Mouse (Mus musculus): ENCODE measurements at regions not wholly inside any gene's neighbourhood (a gene's known extent, or its start where the extent isn't known, plus 50 kb on each side); places are given as distances from the start of the nearest gene placed in this dataset.

- Histone ChIP-seq H3K36me3 (ENCODE audit: control insufficient read depth) (no peaks in the 10 kb centered on the region), H3K27me3 (ENCODE audit: control insufficient read depth) (no peaks in the 10 kb centered on the region; the same call in 1 of the 2 replicates), H3K4me3 (replicated peaks) (no peak overlapping the region), H3K4me1 (ENCODE audit: control insufficient read depth) (peaks cover 5% of the 10 kb centered on the region), H3K9me3 (ENCODE audit: control insufficient read depth, low read length) (no peaks in the 10 kb centered on the region)
- no peak for TF ChIP-seq TAL1 (IDR thresholded peaks at IDR 0.05; ENCODE audit: low read length)
- no peak for TF ChIP-seq GATA1 (IDR thresholded peaks at IDR 0.05; ENCODE audit: low read length)
These were observed 148.7 kb downstream of the Pten start for GRCm38 (mm10) chr19:32905901-32906431.

- TF ChIP-seq TAL1 (IDR thresholded peaks at IDR 0.05; ENCODE audit: low read length) (no peak), GATA1 (IDR thresholded peaks at IDR 0.05; ENCODE audit: low read length) (no peak)
- Histone ChIP-seq H3K36me3 (ENCODE audit: control insufficient read depth) (no peaks in the 10 kb centered on the region), H3K4me1 (ENCODE audit: control insufficient read depth) (peaks cover 5% of the 10 kb centered on the region), H3K9me3 (ENCODE audit: control insufficient read depth, low read length) (no peaks in the 10 kb centered on the region), H3K27me3 (ENCODE audit: control insufficient read depth) (no peaks in the 10 kb centered on the region; the same call in 1 of the 2 replicates), H3K4me3 (replicated peaks) (no peak overlapping the region)
These were observed 149.5 kb downstream of the Pten start for GRCm38 (mm10) chr19:32906820-32907219.

DNA sequence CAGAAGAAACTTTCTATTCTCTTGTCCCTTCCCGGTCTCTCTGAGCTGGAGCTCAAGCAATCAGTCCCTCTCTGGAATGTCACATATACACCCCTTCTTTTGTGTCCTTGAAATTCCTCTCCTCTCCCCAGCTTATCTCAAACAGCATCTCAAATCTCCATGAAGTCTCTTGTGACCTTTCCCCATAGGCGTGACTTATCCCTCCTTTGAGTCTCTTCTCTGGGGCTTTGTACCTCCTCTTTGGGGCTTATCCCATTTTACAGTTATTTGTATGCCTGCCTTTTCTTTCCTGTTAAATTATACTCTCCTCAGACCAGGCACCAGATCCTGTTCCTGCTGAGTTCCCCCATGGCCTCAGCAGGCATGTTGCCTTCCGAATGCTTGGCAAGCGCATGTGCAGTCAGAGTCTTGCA is 152.8 kb downstream of the Pten start:
- TF ChIP-seq GATA1 (IDR thresholded peaks at IDR 0.05; ENCODE audit: low read length) (no peak), TAL1 (IDR thresholded peaks at IDR 0.05; ENCODE audit: low read length) (no peak)

DNA sequence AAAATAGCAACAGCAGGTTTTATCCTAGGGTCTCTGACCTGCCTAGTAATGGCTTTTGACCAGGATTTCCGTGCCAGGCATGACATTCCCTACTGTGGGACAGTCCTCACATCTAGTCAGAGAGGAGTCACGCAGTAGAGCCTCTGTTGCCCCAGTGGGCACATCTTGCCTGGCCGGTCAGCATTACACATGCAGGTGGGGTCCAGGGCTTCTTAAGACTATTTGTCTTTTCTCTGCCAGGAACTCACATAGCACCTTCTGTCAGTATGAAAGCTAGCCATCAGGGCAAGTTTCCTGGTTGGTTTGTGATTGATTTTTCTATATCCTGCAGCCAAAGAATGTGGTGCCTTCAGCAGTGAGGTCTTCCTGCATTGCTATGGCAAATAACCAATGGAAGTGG is 155.0 kb downstream of the Pten start:
- H3K36me3 ChIP-seq (ENCODE audit: control insufficient read depth), result no peaks in the 10 kb centered on the region
- H3K9me3 ChIP-seq (ENCODE audit: control insufficient read depth, low read length), result no peaks in the 10 kb centered on the region
- H3K27me3 ChIP-seq (ENCODE audit: control insufficient read depth), result no peaks in the 10 kb centered on the region
- no peak overlapping the region for H3K4me3 ChIP-seq (replicated peaks)
- H3K4me1 ChIP-seq (ENCODE audit: control insufficient read depth), result no peaks in the 10 kb centered on the region
- TF ChIP-seq TAL1 (IDR thresholded peaks at IDR 0.05; ENCODE audit: low read length), result no peak
- no peak for TF ChIP-seq GATA1 (IDR thresholded peaks at IDR 0.05; ENCODE audit: low read length)

More for the DNA sequence above, 152.8 kb downstream of the Pten start:
- Histone ChIP-seq H3K4me1 (ENCODE audit: control insufficient read depth) (peaks cover 3% of the 10 kb centered on the region; the same call in 1 of the 2 replicates), H3K9me3 (ENCODE audit: control insufficient read depth, low read length) (no peaks in the 10 kb centered on the region), H3K27me3 (ENCODE audit: control insufficient read depth) (no peaks in the 10 kb centered on the region; the same call in 1 of the 2 replicates), H3K36me3 (ENCODE audit: control insufficient read depth) (no peaks in the 10 kb centered on the region), H3K4me3 (replicated peaks) (no peak overlapping the region)

DNA sequence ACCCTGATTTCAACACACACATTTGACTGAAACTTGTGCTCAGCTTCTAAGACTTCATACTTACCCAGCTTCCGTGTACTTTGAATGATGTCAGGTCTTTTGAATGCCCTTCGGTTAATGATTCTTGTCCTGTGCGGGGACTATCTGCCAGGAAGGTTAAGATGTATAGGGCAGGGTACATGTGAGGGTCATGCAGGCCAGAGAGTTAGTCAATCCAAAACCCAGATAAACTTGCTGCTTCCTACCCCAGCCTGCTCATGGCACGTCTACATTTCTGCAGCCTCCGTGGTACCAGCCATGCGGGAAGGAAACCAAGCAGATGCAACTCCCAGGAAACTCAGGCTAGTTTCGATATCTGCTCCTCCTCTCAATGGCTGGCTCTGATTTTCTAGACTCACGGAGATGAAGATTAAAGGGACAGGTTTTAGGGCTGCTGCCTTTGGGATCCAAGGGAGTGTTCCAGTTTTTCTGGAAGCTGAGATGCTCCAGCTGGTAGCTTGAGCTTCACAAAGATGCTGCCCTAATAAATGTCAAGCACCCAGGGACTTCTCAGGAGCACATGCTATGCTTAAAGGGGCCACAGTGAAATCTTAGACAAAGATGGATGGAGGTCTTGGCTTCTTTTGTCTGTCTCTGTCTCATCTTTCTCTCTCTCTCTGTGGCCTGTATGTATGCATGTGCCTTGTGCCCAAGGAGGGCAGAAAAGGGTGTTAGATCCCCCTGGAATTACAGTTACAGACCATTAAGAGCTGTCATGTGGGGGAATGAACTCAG is 159.4 kb downstream of the Pten start:
- Histone ChIP-seq H3K27me3 (ENCODE audit: control insufficient read depth) (no peaks in the 10 kb centered on the region), H3K4me3 (replicated peaks) (no peak overlapping the region), H3K36me3 (ENCODE audit: control insufficient read depth) (no peaks in the 10 kb centered on the region), H3K9me3 (ENCODE audit: control insufficient read depth, low read length) (no peaks in the 10 kb centered on the region), H3K4me1 (ENCODE audit: control insufficient read depth) (no peaks in the 10 kb centered on the region)
- no peak for TF ChIP-seq GATA1 (IDR thresholded peaks at IDR 0.05; ENCODE audit: low read length)
- no peak for TF ChIP-seq TAL1 (IDR thresholded peaks at IDR 0.05; ENCODE audit: low read length)

- Histone ChIP-seq H3K4me1 (ENCODE audit: control insufficient read depth) (no peaks in the 10 kb centered on the region), H3K27me3 (ENCODE audit: control insufficient read depth) (no peaks in the 10 kb centered on the region), H3K36me3 (ENCODE audit: control insufficient read depth) (no peaks in the 10 kb centered on the region), H3K9me3 (ENCODE audit: control insufficient read depth, low read length) (no peaks in the 10 kb centered on the region), H3K4me3 (replicated peaks) (no peak overlapping the region)
- TF ChIP-seq GATA1 (IDR thresholded peaks at IDR 0.05; ENCODE audit: low read length), result no peak
- TF ChIP-seq TAL1 (IDR thresholded peaks at IDR 0.05; ENCODE audit: low read length), result no peak
These were observed 163.7 kb downstream of the Pten start for GRCm38 (mm10) chr19:32921021-32921420.

DNA sequence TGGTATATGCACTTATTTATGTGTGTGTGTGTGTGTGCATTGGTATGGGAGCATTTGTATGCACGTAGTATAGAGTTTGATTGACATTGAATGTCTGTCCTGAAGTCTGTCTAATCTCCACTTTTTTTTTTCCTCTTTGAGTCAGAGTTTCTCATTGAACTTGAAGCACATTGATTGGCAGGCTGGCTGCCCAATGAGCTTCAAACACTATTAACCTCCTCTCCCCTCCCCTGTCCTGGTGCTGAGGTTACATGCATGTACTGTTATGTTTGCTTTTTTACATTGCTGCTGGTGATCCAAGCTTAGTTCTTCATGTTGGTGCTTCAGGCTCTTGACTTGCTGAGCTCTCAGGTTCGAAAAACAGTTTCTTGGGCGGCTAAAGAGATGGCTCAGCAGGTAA is 166.6 kb downstream of the Pten start:
- no peak for TF ChIP-seq GATA1 (IDR thresholded peaks at IDR 0.05; ENCODE audit: low read length)
- TF ChIP-seq TAL1 (IDR thresholded peaks at IDR 0.05; ENCODE audit: low read length), result no peak
- no peaks in the 10 kb centered on the region for H3K36me3 ChIP-seq (ENCODE audit: control insufficient read depth)
- H3K4me1 ChIP-seq (ENCODE audit: control insufficient read depth), result no peaks in the 10 kb centered on the region
- H3K4me3 ChIP-seq (replicated peaks), result no peak overlapping the region
- H3K9me3 ChIP-seq (ENCODE audit: control insufficient read depth, low read length), result no peaks in the 10 kb centered on the region
- no peaks in the 10 kb centered on the region for H3K27me3 ChIP-seq (ENCODE audit: control insufficient read depth)

GRCm38 (mm10) chr19:32925628-32926505 is 168.6 kb downstream of the Pten start:
- Histone ChIP-seq H3K4me3 (replicated peaks) (no peak overlapping the region), H3K27me3 (ENCODE audit: control insufficient read depth) (no peaks in the 10 kb centered on the region), H3K4me1 (ENCODE audit: control insufficient read depth) (no peaks in the 10 kb centered on the region), H3K9me3 (ENCODE audit: control insufficient read depth, low read length) (no peaks in the 10 kb centered on the region), H3K36me3 (ENCODE audit: control insufficient read depth) (no peaks in the 10 kb centered on the region)
- TF ChIP-seq TAL1 (IDR thresholded peaks at IDR 0.05; ENCODE audit: low read length) (no peak), GATA1 (IDR thresholded peaks at IDR 0.05; ENCODE audit: low read length) (no peak)

DNA sequence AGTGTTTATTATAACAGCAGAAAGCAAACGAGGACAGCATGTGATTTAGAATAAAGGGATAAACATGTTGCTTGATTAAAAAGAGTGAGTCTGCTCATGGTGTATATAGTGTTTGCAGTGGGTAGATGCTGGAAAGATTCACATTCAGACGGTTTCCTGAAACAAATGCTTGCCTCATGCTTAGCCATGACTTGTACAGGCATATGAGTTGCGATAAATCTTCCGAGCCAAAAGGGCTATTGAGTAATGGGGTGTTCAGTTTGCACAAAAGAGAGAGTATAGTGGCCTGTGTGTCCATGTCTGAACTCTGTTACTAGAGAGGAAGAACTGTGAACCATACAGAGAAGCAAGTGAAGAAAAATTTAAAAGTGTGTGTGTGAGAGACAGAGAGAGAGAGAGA is 169.3 kb downstream of the Pten start:
- Histone ChIP-seq H3K36me3 (ENCODE audit: control insufficient read depth) (no peaks in the 10 kb centered on the region), H3K27me3 (ENCODE audit: control insufficient read depth) (no peaks in the 10 kb centered on the region), H3K4me1 (ENCODE audit: control insufficient read depth) (no peaks in the 10 kb centered on the region), H3K9me3 (ENCODE audit: control insufficient read depth, low read length) (no peaks in the 10 kb centered on the region), H3K4me3 (replicated peaks) (no peak overlapping the region)
- TF ChIP-seq TAL1 (IDR thresholded peaks at IDR 0.05; ENCODE audit: low read length) (no peak), GATA1 (IDR thresholded peaks at IDR 0.05; ENCODE audit: low read length) (no peak)
